Mouse (Mus musculus) cerebellum, adult 9-10 months (tissue): ENCODE data around the gene Poglut1.

ENCODE experiments used
- DNase-seq: peaks from one replicate; pipeline ENCODE4 v3.0.0; 2022

The Poglut1 gene

DNA sequence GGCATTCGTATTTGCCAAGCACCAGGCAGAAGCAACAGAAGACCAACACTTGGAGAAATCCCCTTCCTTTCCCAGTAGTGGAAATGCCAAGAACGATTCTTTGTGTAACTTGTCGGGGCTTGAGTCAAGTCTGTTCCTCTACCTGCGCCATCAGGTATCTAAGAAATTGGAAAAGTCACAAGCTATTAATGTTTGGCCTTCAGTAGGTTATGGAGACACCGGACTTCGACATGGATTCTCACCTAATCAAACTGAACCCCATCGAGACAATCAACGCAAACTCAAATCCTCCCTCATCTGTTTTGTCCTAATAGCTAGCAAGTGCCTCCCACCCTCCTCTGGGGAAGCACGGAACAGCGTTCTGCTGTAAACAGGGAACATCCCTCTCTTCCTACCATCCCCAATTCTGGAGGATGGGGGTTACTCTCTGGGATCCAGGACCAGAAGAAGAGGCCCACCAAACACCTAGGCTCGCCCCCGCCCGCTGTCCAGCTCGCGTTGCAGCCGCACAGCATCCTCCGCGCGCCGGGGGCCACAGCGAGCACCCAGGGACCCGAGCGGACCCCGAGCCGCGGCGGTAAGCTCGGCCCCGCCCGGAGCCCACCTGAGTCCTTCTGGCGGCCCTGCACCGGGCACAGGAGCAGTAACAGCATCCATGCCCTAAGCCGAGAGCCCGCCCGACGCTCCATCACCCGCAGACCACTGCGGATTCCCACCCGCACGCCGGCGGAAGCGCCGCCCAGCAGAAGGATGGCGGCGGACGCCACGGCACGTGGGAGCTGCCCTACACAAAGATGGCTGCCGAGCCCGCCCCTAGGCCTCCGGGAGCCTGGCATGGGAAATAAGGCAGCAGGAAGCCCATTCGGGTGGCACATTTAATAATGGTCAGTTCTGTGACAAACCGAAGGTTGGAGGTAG lies at the start of gene Poglut1:
Gene Poglut1 (minus strand): TSS at position 780 of the 918 bp plus-strand sequence.
- peak; percentile 83 for DNase-seq

GRCm38 (mm10) chr16:38598986-38599680 lies 49.1 kb upstream of the Poglut1 start:
- DNase-seq, result no peak

- no peak for DNase-seq
Measured at GRCm38 (mm10) chr16:38596651-38597050, 46.6 kb upstream of the Poglut1 start.

- no peak for DNase-seq
Measured at GRCm38 (mm10) chr16:38596099-38596498, 46.0 kb upstream of the Poglut1 start.

DNA sequence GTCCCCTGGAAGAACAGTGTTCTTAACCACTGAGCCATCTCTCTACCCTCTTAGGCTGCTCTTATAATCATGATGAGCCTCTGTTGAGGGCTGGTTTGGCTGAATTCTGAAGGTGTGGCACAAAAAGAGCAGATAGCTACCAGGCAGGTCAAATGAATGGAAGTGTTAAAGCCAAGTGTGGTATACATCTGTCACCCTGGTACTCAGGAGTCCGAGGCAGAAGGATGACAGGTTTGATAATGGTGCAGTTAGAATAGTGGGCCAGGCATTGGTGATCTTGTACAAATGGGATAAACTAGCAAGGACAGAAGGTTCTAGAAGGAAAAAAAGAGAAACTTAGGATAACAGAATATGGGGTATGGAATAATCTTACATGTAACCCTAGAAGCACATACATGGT lies 44.4 kb upstream of the Poglut1 start:
- no peak for DNase-seq

- no peak for DNase-seq
Measured at GRCm38 (mm10) chr16:38592946-38593345, 42.9 kb upstream of the Poglut1 start.

GRCm38 (mm10) chr16:38592026-38592678 lies 42.1 kb upstream of the Poglut1 start:
- DNase-seq, result no peak

DNA sequence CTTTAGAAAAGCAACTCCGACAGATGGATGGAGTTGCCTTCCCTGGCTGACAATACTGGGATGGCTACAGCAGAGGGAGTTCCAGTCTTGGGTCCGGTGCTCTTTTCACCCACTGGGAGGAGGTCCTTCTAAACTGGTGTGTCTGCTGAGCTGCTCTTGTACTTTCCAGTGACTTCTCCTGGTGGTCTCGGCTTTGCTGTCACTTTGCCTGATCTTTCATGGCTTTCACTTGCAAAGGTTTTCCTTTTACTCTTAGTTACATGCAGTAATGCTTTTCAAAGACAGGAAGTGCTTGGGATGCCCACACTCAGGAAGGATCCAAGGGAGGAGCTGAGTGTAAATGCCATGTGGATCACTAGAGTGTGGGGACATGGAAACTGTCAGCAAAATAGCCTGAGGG lies 41.4 kb upstream of the Poglut1 start:
- DNase-seq, result no peak

- no peak for DNase-seq
Measured at GRCm38 (mm10) chr16:38587572-38587971, 37.5 kb upstream of the Poglut1 start.

DNA sequence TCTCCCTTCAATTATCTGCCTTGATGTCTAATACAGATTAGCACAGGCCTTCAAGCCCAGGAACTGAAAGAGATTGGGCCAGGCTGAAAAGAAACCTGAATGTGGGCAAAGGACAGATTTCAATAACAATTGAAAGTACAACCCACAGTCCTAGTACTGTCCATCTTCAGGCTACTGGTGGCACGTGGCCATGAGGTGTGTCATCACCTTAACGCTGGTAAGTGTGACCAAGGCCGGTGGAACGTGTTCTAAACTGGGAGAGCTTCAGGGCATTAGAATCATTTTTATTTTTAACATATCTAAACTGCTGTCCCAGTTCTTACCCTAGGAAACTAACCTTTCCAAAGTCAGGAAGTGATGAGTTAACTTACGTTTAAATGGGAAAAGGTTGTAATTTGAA lies 37.1 kb upstream of the Poglut1 start:
- no peak for DNase-seq

- DNase-seq, result no peak
Measured at GRCm38 (mm10) chr16:38585186-38585585, 35.1 kb upstream of the Poglut1 start.

DNA sequence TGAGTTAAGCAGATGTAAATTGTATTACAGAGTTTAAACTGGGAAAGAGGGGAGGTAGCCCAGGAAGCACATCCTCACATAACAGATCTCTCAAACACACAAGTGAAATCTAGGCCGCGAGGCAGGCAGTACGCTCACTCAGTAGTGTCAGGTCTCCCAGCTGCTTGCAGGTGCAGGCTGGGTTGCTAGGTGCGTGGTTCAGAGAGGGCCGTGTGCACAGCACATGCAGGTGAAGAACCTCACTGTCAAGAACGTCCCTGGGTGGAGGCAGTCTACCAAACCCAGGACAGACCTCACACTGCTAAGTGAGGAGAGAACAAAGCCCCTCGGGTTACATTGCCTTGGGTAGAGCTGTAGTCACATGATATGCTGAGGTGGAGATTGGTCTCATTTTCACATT lies 34.7 kb upstream of the Poglut1 start:
- no peak for DNase-seq

DNA sequence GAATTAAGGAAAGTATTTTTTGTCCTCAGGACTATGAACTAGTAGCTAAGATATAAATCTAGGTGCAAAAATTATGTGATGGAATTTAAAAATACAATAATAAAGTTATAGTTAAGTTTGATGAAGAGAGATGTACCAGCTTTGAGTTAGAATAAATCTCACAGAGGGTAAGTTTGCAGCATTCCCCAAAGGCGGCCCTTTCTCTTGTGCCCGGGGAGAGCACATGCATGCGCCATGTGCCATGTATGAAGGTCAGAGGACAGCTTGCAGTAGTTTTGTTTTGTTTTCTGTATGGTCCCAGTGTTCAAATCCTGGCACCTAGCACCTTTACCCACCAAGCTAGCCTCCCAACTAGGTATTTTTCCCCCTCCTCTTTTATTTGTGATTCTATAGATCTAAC lies 21.4 kb upstream of the Poglut1 start:
- DNase-seq, result no peak

- DNase-seq, result no peak
Measured at GRCm38 (mm10) chr16:38568192-38568591, 18.1 kb upstream of the Poglut1 start.

DNA sequence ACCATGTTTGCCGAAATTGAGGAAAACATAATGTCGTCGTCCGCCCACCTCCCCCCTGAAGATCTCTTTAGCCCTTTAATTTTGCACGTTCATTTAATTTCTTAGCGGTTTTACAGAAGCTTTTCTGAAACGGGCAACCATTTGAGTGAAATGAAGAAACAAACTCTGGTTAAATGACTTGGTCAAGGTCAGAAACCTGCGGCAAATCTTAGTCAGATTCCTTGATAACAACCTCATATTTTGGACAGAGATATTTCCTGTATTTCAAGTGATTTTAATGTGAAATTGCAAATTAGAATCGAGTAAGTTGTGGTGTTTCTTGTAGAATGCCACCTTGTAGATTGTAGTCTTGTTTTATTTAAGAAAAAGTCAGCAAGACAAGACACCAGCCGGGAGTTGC lies 13.5 kb upstream of the Poglut1 start:
- no peak for DNase-seq

DNA sequence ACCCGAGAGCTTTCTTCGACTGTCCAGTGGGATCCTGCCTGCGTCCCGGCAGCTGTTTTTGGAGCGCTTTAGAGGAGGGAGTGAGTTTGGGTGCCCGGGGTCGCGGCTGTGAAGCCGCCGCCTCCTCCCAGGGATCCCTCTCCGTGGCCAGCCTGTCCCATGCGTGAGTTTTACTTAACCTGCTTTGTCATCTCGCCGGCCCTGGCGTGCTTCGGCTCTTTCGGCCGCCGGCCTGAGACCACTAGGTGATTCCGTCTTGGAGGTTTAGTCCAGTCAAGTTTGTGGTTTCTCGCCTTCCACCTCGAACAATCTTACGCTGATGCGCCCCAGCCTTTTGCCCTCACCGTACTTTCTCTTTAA lies 12.9 kb upstream of the Poglut1 start:
- no peak for DNase-seq

DNA sequence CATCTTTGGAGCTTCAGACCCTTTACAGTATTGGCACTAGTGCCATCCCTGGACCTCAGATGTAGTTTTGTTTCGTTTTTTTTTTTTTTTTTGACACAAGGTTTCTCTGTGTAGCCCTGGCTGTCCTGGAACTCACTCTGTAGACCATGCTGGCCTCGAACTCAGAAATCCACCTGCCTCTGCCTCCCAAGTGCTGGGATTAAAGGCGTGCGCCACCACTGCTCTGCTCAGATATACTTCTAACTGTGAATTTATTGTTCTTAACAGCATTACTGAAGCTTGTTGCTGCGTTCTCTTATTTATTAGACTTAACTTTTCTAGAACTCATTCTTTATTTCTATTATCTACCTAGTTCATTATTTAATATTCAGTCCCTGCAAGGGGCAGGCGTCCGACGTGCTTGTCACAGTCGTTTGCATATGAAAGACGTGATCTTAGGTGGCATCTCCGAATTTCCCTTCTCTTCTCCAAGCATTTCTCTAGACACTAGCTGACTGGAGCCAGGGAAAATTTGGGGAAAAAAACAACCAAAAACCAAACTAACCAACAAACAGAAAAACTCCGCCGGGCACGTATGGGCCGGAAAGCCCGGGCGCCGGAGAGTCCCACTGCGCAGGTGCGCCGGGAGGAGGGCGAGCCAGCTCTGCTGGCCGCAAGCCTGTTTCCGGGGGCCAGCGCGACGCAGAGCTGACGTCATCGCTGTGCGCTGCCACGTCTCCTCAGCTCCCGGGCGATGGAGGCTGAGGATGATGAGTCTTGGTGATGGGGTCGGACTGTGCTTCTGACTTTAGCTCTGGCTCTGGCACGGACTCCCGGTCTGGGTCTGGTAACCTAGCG lies 12.3 kb upstream of the Poglut1 start:
- peak; percentile 93 for DNase-seq

GRCm38 (mm10) chr16:38558221-38558748 lies 8.2 kb upstream of the Poglut1 start, which contains the start of gene Tmem39a:
Gene Tmem39a, plus strand, starts transcription at chr16:38558698.
- no peak for DNase-seq

DNA sequence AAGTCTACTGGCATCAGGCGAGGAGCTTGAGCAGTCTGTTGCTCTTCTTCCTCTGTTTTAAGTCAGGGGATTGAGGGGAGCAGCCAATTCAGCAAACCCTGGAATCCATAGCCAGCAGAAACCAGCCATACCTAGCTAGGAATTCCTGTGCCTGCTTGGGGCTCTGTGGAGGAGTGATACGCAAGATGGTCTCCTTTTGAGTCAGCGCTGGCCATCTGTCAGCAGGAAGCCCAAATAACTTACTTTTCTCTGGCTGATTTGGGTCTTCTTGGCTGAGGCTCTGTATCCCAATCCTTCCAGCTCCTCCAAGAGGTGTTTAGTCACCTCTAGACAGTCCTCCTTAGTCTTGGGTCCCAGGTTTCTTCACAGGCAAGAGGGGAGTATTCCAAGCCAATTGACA lies 5.9 kb upstream of the Poglut1 start:
- no peak for DNase-seq

DNA sequence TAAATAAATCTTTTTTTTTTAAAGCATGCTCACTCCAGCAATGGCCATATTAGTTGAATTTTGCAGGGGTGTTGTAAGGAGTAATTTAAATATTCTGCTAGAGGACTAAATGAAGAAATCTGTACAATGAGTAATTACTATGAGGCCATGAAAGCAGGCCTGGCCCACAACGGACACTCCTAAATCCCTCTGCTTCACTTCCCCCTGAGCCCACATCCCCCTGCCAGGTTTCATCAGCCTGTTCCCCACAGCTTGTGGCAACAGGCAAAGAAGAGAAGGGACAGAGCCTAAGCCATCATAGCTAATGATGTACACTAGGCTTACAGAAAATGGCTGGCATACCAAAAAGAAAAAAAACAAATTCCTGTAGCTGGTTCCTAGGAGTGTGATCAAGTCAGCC lies 2.1 kb downstream of the Poglut1 start:
- no peak for DNase-seq

GRCm38 (mm10) chr16:38538716-38539380 lies 11.2 kb downstream of the Poglut1 start:
- DNase-seq, result no peak
